Mouse (Mus musculus): ENCODE data around the gene Ccsap. TPM values are rescaled to one million over a fixed set of nuclear protein-coding genes. Genes with fewer than 3 reads are reported as not detected.

Gene Ccsap
- total RNA-seq, 2 experiments from 2014 or later = 0.36 to 0.62 TPM

DNA sequence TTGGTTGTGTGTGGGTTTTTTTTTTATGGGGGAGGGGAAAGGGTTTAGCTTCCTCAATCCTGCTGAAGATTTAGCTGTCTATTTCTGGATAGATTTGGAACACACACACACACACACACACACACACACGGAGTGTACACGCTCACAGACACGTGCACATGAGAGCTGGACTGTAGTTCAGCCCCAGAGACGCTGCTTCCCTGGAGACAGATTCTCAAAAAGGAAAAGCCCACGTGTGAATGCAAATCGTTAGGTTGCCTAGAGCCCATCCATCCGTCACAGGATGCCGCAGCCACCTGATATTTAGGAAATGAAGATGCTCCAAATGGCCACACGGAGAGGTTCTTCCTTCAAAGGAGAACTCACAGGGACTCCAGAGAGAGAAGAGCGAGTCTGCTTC is 20.3 kb upstream of the Ccsap start:
- no peak for DNase-seq

DNA sequence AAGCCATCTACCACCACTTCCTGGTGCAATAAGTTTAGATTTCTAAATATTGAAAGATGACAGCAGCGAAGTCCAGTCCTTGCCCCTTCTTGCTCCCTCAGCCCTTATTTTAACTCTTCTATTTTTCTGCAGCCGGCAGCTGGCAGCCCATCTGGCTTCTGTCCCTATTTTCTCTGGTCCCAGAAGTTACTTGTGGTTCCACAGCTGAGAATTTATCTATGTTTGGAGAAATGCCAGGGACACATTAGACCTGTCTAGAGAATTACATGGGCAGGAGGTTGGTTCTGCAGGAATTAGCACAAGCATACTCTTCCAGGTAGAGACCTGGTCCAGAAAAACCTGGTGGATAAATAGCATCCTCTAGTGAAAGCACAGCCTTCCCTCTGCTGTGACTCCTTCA is 17.9 kb upstream of the Ccsap start:
- DNase-seq = no peak

DNA sequence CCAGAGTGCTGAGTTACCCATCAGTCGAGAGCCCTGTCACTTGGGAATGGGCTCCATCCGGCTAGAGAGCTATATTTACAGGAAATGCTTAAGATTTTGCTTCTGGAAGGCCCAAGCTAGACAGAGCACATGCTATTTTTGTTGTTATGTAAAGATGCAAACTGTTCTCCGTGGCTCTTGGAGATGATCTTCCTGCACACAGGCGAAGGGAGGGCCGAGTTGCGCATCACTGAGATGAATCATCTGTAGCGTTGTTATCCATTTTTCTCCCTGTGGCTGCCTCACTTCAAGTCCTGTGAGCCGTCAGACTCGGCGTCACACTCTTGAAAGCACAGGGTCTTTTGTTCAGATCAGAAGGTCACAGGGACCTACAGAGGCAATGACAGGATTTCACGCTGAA is 14.3 kb upstream of the Ccsap start:
- no peak for DNase-seq

DNA sequence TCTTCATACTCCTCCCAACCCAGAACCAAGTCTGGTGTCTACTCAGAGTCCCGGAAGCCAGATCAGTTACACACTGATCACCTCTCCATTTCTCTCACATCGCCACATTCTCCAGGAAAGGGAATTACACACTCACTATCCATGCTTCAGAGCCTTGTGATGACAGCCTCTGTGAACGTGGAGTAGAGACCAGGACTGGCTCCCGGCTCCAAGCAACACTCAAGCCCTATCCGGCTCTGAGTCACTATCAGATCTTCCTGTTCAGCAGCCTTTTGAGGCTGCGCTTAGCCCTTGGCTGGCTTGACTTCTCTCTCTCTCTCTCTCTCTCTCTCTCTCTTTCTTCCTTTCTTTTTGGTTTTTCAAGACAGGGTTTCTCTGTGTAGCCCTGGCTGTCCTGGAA is 13.4 kb upstream of the Ccsap start:
- no peak for DNase-seq

DNA sequence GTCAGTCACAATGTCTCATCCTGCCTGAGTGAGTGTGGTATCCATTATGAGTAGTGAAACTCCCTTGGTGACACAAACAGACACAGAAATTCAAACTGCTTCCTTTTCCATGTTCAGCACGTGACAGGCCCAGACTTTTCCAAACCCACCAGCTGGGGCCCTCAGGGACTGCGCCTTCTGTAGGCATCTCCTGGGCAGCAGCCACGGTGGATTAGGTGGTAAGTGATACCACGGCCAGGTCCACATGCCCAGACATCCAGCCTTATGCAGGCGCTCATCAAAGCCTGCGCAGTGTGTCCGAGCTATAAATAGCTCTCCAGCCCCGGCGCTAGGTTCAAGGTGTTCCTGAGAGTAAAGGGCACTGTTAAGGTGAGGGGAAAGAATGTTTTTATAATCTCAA is 12.0 kb upstream of the Ccsap start:
- DNase-seq = peak; percentile 83

DNA sequence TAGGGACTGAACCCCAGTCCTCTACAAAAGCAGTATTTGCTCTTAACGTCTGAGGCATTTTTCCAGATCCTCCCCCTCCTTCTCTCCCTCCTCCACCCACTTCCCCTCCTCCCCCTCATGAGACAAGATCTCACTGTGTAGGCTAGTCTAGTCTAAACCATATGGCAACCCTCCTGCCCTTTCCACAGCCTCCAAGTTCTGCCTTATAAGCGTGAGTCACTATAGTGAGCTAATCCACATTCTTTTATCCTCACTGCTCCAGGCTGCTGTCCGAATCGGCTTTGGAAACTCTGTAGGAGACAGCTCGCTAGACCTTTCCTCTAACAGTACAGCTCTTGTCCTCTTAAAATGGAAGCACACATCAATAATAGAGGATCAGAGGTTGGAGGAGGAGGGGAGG is 7.0 kb upstream of the Ccsap start:
- DNase-seq = no peak

DNA sequence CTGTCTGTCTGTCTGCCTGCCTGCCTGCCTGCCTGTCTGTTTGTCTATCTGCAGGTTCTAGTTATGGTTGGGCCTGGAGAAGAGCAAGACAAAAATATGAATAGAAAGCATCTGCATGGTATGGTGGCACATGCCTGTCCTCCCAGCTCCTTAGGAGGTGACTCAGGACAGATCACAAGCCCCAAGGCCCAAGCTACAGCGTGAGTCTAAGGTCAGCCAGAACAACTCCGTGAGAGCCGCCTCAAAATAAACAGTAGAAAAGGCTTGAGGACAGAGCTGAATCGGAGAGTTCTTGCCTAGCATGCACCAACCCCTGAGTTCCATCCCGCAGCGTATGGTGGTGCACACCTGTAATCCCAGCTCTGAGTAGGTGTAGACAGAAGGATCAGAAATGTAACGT is 5.8 kb upstream of the Ccsap start:
- DNase-seq = no peak

DNA sequence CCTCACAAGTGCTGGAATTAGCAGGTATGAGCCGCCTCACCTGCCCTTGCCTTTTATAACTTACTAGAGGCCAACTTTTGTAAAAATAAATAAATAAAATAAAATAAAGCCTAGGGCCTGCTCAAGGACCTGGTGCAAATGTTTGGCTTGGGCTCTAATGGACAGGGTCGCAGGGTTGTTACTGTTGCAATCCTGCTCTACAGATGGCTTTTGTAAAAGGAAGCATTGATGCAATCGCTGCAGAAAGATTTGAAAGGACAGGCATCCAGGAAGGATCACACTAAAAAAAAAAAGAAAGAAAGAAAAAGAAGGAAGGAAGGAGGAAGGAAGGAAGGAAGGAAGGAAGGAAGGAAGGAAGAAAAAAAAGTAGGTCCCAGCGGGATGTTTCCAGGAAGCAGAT is 377 bp upstream of the Ccsap start:
- DNase-seq = no peak

DNA sequence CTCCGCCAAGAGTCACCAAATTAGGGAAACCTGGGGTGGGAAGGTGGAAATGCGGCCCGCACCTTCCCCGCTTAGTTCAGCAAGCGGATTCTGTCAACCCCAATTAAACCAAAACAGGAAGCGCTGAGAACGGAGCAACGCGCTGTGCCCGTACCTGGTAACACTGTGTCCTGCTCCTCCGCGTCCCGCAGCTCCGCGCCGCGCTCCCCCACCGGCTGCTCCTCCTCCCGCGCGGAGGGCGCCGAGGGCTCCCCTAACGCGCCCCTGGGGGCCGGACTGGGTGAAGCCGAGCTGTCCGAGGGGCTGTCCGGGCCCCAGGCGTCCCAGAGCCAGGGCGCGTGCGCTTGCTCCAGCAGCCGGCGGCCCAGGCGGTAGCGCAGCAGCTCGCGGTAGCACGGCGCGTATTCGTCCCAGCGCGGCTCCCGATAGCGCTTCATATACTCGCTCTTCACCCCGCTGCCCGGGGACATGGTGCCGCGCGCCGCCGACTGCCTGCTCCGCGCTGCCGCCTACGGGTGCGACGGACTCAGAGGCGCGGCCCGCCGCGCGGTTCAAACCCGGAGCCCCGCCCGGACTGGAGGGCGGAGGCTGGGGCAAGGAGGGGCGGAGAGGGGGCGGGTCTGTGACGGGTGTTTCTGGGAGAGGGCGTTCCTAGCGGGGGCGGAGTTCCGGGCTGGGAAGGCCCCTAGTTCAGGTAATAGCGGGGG is 915 bp downstream of the Ccsap start:
- DNase-seq = peak; percentile 91

DNA sequence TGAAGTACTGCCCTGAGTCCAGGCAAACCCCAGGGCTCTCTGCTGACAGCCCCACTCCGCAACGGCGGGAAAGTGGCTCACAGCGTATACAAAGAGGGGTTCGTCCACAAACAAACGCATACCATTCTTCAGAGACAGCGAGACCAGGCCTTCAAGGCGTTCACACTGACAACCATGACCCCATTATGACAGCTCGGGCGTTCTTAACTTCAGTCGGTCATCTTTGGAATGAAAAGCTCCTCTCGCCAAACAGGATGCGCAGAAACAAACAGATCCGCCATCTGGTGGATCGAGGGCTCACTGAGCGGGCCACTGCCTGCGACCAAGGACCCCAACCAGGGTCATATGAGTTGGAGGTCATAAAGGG is 1.5 kb downstream of the Ccsap start:
- DNase-seq = no peak

DNA sequence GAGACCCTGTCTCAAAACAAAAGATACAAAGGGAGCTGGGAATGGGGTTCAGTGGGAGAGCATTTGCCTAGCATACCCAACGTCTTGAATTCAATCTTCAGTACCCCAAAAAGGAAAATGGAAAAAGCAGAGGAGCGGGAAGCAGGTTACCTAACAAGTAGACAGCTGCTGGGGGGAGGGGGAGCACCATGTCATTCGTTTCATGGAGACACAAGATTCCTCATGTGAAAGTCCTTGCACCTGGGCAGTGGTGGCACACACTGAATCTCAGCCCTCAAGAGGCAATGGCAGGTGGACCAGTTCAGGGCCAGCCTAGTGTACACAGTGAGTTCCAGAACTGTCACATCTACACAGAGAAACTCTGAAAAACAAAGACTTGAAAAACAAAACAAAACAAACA is 2.6 kb downstream of the Ccsap start:
- DNase-seq = no peak

DNA sequence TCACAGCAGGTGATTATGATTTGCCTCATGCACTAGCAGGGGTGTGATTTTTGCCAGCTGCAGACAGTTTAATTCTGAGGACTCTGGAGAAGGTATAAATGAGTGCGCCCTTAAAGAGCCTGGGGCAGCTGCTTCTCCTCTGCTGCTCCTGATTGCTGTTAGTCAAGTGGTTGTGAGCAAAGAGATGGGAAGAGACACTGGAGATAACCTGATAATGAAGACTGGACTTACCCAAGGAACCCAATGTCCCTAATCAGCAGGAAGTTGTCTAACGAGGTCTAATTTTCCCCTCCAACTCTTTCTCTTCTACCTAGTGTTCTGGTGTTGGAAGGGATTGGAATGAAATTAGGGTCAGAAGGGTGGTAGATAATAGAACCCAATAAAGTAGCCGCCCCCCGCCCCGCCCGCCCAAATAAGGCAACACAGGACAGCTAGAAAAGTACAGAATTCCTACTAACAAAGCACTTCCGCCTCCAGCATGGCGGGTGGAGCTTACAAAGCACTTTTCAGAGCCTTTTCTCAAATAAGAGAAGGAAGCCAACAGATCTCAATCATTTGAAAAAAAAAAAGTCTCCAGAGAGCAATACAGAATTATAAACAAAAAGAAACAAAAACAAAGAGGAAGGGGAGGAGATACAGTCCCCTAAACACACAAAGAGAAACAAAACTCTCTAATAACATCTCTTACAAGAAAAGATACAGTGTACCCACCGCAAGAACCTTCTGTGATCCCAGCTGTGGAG is 5.1 kb downstream of the Ccsap start:
- no peak for DNase-seq

DNA sequence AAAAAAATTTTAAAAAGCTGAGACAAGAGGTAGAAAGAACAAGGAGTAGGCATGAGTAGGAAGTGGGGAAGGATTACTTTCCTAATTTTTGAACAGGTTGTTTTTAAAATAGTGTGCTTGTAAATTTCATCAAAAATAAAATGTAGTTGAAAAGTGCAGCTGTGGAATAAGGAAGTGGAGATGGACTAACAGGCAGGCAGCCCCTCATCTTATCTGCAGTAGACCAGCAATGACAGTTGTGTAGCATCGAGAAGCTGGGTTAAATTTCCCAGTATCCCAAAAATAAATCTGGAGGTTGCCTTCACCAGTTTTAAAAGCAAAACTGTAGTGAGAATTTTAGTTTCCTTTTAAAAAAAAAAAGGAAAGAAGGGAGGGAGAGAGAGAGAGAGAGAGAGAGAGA is 5.8 kb downstream of the Ccsap start:
- DNase-seq = no peak

DNA sequence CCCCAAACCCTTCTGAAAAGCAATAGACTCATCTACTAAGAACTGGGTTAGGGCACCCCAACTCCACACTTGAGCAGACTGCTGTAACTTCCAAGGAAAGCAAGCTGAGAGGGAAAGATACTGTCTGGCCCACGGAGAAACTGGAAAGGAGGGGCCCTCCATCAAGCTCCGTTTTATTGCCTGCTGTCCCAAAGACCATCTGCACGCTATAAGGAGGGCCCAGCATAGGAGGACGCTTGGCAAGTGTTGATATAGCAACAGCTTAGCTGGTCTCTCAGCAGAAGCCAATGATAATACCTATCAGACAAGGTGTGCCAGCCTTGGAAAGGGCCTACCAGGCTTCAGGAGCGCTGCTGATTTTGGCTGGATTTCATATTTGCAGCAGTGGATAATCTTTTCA is 8.4 kb downstream of the Ccsap start:
- no peak for DNase-seq

DNA sequence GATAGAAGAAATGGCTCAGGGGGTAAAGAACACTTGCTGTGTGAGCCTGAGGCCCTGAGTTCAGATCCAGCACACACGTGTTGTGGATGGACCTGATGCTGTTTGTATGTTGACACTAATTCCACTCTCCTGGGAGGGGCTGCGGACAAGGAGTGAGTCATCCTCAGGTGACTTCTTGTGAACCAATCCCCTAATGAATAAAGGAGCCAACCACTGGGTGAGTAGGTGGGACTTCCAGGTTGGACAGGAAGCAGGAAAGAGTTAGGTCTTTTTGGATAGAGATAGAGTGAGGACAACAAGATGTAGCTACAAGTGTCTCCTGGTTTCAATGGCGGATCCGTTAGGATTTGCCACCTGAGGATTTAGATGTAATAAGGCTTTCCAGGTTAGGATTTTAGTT is 10.7 kb downstream of the Ccsap start:
- DNase-seq = no peak

DNA sequence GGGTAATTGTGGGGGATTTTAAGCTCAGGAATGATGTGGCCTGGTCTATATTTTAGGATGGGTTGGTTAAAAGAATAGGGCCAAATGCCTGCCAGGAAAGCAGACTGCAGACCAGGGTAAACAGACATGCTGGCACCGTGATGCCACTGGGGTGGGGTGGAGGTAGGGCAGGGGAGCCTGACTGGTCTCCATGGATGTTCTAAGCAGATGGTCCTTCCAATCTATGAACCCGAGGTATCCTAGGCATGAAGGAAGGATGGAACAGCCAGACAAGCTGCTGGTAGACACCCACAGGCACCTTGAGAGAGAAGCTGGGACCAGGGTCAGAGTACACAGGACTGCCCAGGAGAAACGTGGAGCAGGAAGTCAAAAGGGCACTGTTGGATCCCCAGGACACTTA is 12.5 kb downstream of the Ccsap start:
- DNase-seq = no peak

DNA sequence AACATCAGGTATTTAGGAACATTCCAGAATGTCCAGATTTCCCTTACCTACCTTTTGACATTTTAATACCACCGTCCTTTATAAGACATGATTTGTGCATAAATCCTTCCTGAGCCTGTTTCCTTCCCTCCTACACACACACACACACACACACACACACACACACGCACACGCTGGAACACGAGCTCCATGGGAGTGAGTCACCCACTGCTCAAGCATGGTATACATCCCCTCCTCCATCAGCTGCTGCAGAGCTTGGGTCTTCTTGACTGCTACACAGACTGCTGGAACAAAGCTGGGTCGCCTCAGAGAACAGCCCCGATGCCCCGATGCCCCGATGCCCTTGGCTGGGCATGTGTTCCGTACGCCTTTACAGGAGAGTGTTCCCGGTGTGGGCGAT is 13.5 kb downstream of the Ccsap start:
- DNase-seq = no peak

DNA sequence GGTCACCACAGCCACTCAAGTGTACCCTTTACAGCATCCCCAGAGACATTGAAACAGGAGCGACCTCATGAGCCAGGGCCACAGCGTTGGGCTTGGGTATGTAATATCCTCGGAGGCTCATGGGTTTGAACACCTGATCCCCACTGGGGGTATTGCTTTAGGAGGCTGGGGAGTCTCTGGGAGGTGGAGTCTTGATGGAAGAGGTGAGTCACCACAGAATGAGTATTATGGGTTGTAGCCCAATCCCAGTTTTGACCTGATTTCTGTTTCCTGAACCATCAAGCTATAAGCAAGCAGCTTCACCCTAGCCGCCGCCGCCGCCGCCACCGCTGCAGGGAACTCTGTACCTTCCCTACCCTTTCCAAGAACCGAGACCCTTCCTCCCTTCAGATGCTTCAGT is 14.0 kb downstream of the Ccsap start:
- no peak for DNase-seq

DNA sequence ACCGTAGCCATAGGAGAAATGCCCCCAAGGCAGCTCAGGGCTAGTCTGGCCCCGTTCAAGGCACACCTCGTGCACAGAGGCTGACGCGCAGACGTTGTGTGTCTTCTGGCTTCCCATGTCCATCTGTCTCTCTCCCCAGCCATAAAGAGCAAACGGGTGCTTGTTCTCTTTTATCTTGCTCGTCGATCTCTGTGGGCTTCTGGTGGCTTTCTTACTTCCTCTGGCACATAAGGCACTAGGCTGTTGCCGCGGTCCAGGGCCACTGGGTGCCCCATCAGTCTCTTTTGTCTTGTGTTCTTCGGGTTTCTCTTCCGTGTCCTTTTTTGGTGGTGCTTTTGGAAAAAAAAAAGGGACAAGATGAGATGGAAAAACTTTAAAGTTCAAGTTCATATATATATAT is 14.9 kb downstream of the Ccsap start:
- no peak for DNase-seq

DNA sequence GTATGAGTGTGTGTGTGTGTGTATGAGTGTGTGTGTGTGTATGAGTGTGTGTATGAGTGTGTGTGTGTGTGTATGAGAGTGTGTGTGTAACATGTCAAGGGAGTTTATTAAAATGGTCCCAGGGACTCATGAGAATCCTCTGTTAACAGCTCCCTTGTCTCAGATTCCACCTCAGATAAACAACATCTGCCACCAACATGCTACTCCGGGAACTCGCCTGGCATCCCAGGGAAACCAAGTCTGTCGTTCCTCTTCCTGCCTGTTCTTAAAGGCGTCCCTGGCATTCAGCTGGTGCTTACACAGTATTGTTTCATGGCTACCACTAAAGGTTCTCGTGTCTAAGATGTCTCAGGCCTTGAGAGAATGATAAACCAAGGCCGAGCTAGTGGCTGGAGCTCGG is 15.7 kb downstream of the Ccsap start:
- no peak for DNase-seq

DNA sequence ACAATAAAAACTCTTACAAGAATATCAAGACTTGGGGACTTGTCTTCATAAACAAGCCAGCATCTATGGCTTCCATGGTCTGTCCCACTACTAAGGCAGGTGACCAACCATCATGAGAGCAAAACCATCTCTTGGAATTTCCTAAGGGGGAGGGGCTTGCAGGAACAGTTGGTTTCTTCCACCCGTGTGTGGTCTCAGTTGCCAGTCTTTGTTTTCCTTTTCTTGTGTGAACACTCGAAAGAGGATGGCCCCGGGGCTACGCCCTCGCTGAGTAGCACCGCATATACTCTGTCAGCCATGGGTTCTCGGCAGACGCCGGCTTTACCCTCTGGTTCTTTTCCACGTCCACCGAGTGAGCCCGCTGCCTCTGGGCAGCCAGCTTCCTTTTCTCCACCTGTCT is 17.9 kb downstream of the Ccsap start:
- DNase-seq = no peak

DNA sequence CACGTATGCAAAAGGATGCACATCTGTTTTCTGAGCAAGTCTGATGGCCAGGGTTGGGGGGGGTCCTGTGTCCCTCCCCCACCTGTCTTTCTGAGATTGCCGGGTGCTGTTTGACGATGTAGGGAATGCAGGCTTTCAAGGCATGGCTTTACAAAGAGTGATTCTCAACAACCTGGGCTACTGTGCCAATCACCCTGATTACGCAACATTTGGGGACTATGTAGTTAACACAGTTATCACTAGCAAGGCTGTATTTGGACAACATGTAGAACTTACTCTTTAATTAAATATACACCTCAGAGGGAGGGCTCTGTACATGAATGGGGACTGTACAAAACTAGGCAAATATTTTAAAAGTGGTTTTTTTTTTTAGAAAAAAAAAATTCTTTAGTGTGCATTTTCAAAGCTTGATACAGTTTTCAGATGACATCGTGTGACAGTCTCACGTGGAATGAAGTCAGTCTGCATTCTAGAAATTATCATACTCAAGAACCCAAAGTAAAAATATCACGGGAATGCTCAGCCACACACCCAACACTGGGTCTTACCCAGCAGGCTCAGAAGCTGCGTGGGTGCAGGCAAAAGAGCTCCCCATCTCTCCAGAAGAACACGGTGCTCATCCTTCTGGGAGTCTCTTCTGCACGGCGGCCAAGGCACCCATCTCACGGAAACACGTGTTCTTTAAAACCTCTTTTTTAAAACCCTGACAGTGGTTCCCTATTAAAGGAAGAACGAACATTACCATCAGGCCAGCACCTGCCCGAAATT is 19.2 kb downstream of the Ccsap start:
- DNase-seq = no peak

DNA sequence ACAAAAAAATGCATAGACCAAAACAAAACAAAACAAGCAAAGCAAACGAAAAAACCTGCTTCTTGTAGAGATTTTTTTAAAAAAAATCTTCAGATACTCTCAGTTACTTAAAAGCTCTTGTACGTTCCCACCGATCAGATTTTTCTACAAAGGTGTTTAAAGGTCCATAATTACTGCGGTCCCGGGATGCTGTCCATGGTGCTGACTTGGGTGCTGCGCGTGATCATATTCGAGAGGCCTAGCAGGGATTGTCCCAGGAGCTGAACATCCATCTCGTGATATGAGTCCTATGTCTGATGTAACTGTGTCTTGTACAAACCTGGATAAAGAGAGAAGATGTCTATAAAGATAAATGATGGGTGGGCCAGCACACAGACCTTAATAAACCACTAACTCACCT is 21.5 kb downstream of the Ccsap start:
- DNase-seq = no peak

DNA sequence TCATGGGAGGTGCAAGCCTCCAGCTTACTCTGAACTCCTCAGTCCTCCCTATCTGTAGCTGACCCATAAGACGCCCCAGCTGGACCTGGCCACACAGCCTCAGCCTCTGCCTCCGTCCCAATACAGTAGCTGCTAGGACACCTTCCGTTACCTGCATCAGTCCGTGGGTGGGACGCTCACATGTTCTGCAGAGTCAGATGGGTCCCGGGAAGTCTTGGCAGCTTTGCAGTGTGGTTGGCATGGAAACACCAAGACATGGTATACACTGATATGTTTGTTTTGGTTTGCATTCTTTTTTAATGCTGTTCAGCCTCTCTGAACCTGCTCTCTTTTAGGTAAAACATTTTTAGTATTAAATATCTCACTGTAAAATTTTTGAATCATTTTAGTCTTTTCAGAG is 23.7 kb downstream of the Ccsap start:
- DNase-seq = no peak
